Mouse (Mus musculus) myocyte (in vitro differentiated cells): ENCODE results near the gene Gnl3. TPM values are rescaled to one million over a fixed set of nuclear protein-coding genes. Genes with fewer than 3 reads are reported as not detected.

Experiments
- H3K27me3 ChIP-seq: one replicate; pipeline ENCODE4 v1.6.1; 2011; ENCODE audit not compliant: control insufficient read depth, insufficient read depth, insufficient read length
- H3K36me3 ChIP-seq: one replicate; pipeline ENCODE4 v1.6.1; 2011; ENCODE audit not compliant: control insufficient read depth, insufficient read depth
- H3K4me2 ChIP-seq: one replicate; pipeline ENCODE4 v1.6.1; 2011; ENCODE audit warnings: low read depth, control low read depth
- H3K4me3 ChIP-seq: one replicate; pipeline ENCODE4 v1.5.1; 2011; ENCODE audit warnings: mild to moderate bottlenecking, control low read depth, moderate library complexity
- H3K79me2 ChIP-seq: one replicate; pipeline ENCODE4 v1.6.1; 2011; ENCODE audit not compliant: control insufficient read depth, insufficient read depth
- H3ac ChIP-seq: one replicate; pipeline ENCODE4 v1.6.1; 2011; ENCODE audit not compliant: control insufficient read depth, insufficient read length
- CEBPB ChIP-seq: IDR thresholded peaks from 2 replicates; pipeline ENCODE4 v1.6.1; 2011; ENCODE audit warnings: mild to moderate bottlenecking, moderate library complexity; ENCODE audit not compliant: poor library complexity, insufficient read depth, severe bottlenecking
- E2F4 ChIP-seq: IDR thresholded peaks from one replicate; pipeline ENCODE4 v1.6.1; 2011; ENCODE audit warnings: mild to moderate bottlenecking, control low read depth, moderate library complexity; ENCODE audit not compliant: insufficient read depth
- MAX ChIP-seq: IDR thresholded peaks from one replicate; pipeline ENCODE4 v1.6.1; 2011; ENCODE audit warnings: low read depth, mild to moderate bottlenecking, control low read depth
- MYOD1 ChIP-seq, 3 experiments: IDR thresholded peaks; one replicate each; pipeline ENCODE4 v1.6.1; 2011; ENCODE audit warnings: control low read depth in 2 of 3, low read depth in 2 of 3, mild to moderate bottlenecking in 2 of 3, moderate library complexity in 1 of 3; ENCODE audit not compliant: insufficient read length in 2 of 3, control insufficient read depth in 1 of 3
- MYOG ChIP-seq, 3 experiments: IDR thresholded peaks; one replicate each; pipeline ENCODE4 v1.6.1; 2011; ENCODE audit warnings: control low read depth in 2 of 3, low read depth in 2 of 3, mild to moderate bottlenecking in 2 of 3; ENCODE audit not compliant: insufficient read length in 2 of 3, control insufficient read depth in 1 of 3, insufficient read depth in 1 of 3
- POLR2A ChIP-seq: IDR thresholded peaks from one replicate; pipeline ENCODE4 v1.6.1; 2011; ENCODE audit warnings: low read depth, mild to moderate bottlenecking, control low read depth, moderate library complexity; ENCODE audit not compliant: insufficient read length
- POLR2AphosphoS2 ChIP-seq: IDR thresholded peaks from one replicate; pipeline ENCODE4 v1.6.1; 2011; ENCODE audit warnings: low read depth, control low read depth; ENCODE audit not compliant: insufficient read length
- REST ChIP-seq: IDR thresholded peaks from one replicate; pipeline ENCODE4 v1.6.1; 2011; ENCODE audit warnings: mild to moderate bottlenecking, control low read depth, moderate library complexity; ENCODE audit not compliant: insufficient read depth, insufficient read length
- SRF ChIP-seq: IDR thresholded peaks from one replicate; pipeline ENCODE4 v1.6.1; 2011; ENCODE audit warnings: low read depth; ENCODE audit not compliant: control insufficient read depth, insufficient read length
- TCF12 ChIP-seq: IDR thresholded peaks from one replicate; pipeline ENCODE4 v1.6.1; 2011; ENCODE audit warnings: mild to moderate bottlenecking, control low read depth; ENCODE audit not compliant: poor library complexity, insufficient read depth, severe bottlenecking
- TCF3 ChIP-seq: IDR thresholded peaks from one replicate; pipeline ENCODE4 v1.6.1; 2011; ENCODE audit warnings: low read depth, control low read depth; ENCODE audit not compliant: insufficient read length
- USF1 ChIP-seq: IDR thresholded peaks from one replicate; pipeline ENCODE4 v1.6.1; 2011; ENCODE audit warnings: low read depth, mild to moderate bottlenecking, control low read depth, moderate library complexity
- polyA plus RNA-seq: library from polyadenylated mRNA; unstranded; fragments of >200 nt; fragmentation: generic; extraction: Trizol; gene quantifications from one replicate; pipeline ENCODE4 v1.2.1, GENCODE M21; 2012; ENCODE audit warnings: missing spikeins

The Gnl3 gene
- polyA plus RNA-seq, 1 experiment, result 37.9 TPM

DNA sequence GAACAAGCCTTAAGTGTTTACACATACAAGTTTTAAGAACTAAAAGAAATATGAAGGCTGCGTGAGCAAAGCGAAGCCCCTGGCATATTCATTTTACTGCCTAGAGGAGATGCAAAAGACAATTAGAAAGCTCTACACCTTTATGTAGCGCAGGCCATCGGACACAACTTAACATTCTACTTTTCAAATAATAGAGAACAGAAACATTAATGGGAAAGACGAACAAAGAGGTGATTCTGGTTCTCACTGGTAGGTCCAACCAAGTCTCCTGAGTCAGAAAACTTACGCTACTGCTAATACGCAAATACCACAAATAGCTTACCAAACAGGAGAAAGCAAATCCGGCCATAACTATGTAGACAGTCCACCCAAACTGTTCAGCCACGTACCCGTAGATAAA is 18.6 kb downstream of the Gnl3 start:
- Histone ChIP-seq H3K27me3 (no peaks in the 10 kb centered on the region), H3K4me3 (peak overlapping the region; percentile 85)
- TF ChIP-seq E2F4, result no peak
- TF ChIP-seq SRF, result no peak
- TF ChIP-seq POLR2AphosphoS2, result no peak
- TF ChIP-seq TCF12, result no peak
- TF ChIP-seq REST, result no peak
- TF ChIP-seq MYOD1 (IDR thresholded peaks at IDR 0.05; ENCODE audit: control insufficient read depth in 1 of 3, insufficient read length in 2 of 3, low read depth in 2 of 3), result no peak
- no peak for TF ChIP-seq MYOG (IDR thresholded peaks at IDR 0.05; ENCODE audit: control insufficient read depth in 1 of 3, insufficient read depth in 1 of 3, insufficient read length in 2 of 3, low read depth in 2 of 3)
- TF ChIP-seq USF1, result no peak
- no peak for TF ChIP-seq CEBPB
- TF ChIP-seq MAX, result no peak
- TF ChIP-seq POLR2A, result no peak
- no peak for TF ChIP-seq TCF3

DNA sequence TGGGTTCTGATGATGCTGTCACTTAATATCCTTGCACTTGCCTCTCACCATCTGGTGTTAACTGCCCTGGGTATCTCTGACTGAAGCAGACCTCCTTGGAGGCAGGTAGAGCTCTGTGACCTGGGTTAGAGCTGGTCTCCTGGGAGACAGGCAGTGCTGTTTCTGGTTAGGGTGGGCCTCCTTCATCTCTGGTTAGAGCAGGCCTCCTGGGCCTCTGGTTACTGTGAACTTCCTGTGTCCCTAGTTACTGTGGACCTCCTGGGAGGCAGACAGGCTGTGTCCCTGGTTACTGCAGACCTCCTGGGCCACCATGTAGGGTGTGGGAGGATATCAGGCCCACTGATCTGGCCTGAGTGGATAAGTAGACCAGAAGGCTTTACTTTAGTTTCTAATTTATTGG is 22.5 kb downstream of the Gnl3 start:
- TF ChIP-seq SRF (no peak), MAX (no peak), REST (no peak), MYOD1 (IDR thresholded peaks at IDR 0.05; ENCODE audit: control insufficient read depth in 1 of 3, insufficient read length in 2 of 3, low read depth in 2 of 3) (no peak), E2F4 (no peak), USF1 (no peak), MYOG (IDR thresholded peaks at IDR 0.05; ENCODE audit: control insufficient read depth in 1 of 3, insufficient read depth in 1 of 3, insufficient read length in 2 of 3, low read depth in 2 of 3) (no peak), POLR2A (no peak), TCF12 (no peak), TCF3 (no peak), CEBPB (no peak)

More for the DNA sequence above, 18.6 kb downstream of the Gnl3 start:
- Histone ChIP-seq H3K4me2 (peak overlapping the region; percentile 88), H3ac (peak overlapping the region; percentile 72), H3K79me2 (peaks cover 19% of the 10 kb centered on the region), H3K36me3 (peaks cover 8% of the 10 kb centered on the region)

GRCm38 (mm10) chr14:30976222-30976621 is 42.7 kb downstream of the Gnl3 start:
- Histone ChIP-seq H3K79me2 (no peaks in the 10 kb centered on the region), H3ac (no peak overlapping the region), H3K27me3 (no peaks in the 10 kb centered on the region), H3K36me3 (no peaks in the 10 kb centered on the region), H3K4me2 (no peak overlapping the region), H3K4me3 (no peak overlapping the region)
- TF ChIP-seq MYOD1 (IDR thresholded peaks at IDR 0.05; ENCODE audit: control insufficient read depth in 1 of 3, insufficient read length in 2 of 3, low read depth in 2 of 3), result no peak
- no peak for TF ChIP-seq POLR2AphosphoS2
- no peak for TF ChIP-seq TCF12
- no peak for TF ChIP-seq SRF
- no peak for TF ChIP-seq MAX
- no peak for TF ChIP-seq TCF3
- no peak for TF ChIP-seq REST
- no peak for TF ChIP-seq E2F4
- TF ChIP-seq USF1, result no peak
- TF ChIP-seq CEBPB, result no peak
- no peak for TF ChIP-seq POLR2A
- no peak for TF ChIP-seq MYOG (IDR thresholded peaks at IDR 0.05; ENCODE audit: control insufficient read depth in 1 of 3, insufficient read depth in 1 of 3, insufficient read length in 2 of 3, low read depth in 2 of 3)

More for the DNA sequence above, 22.5 kb downstream of the Gnl3 start:
- no peak overlapping the region for H3ac ChIP-seq
- H3K27me3 ChIP-seq, result no peaks in the 10 kb centered on the region
- H3K36me3 ChIP-seq, result peaks cover 8% of the 10 kb centered on the region
- no peak overlapping the region for H3K4me3 ChIP-seq
- H3K4me2 ChIP-seq, result no peak overlapping the region
- H3K79me2 ChIP-seq, result peaks cover 19% of the 10 kb centered on the region

- H3K4me3 ChIP-seq, result no peak overlapping the region
- no peaks in the 10 kb centered on the region for H3K27me3 ChIP-seq
- no peak for TF ChIP-seq MAX
- H3ac ChIP-seq, result no peak overlapping the region
- H3K4me2 ChIP-seq, result peak overlapping the region; percentile 55
- H3K79me2 ChIP-seq, result no peaks in the 10 kb centered on the region
- no peaks in the 10 kb centered on the region for H3K36me3 ChIP-seq
Measured at GRCm38 (mm10) chr14:30974204-30974603, 44.7 kb downstream of the Gnl3 start.

Other genes with a start within 250 kb of the Gnl3 start
- 9.1 TPM for gene Tmem110, start 193.6 kb downstream of the Gnl3 start, polyA plus RNA-seq
- 143 TPM for gene Mustn1, start 140.0 kb downstream of the Gnl3 start, polyA plus RNA-seq
- gene Itih4, start 132.7 kb downstream of the Gnl3 start, polyA plus RNA-seq, result 0.06 TPM
- 0.04 TPM for gene Itih3, start 95.4 kb downstream of the Gnl3 start, polyA plus RNA-seq
- gene Itih1, start 75.9 kb downstream of the Gnl3 start, polyA plus RNA-seq, result 0.02 TPM
- gene Nek4, start 67.8 kb downstream of the Gnl3 start, polyA plus RNA-seq, result 2.8 TPM
- 23.1 TPM for gene Glt8d1, start 17.8 kb downstream of the Gnl3 start, polyA plus RNA-seq
- 332 TPM for gene Spcs1, start 17.5 kb downstream of the Gnl3 start, polyA plus RNA-seq
- 14.1 TPM for gene Pbrm1, start within 50 bp of the Gnl3 start, polyA plus RNA-seq
- gene Smim4, start 109.8 kb upstream of the Gnl3 start, polyA plus RNA-seq, result 91.4 TPM
- 243 TPM for gene Nt5dc2, start 111.9 kb upstream of the Gnl3 start, polyA plus RNA-seq
- 0.46 TPM for gene Stab1, start 149.5 kb upstream of the Gnl3 start, polyA plus RNA-seq
- gene Tnnc1, start 189.2 kb upstream of the Gnl3 start, polyA plus RNA-seq, result 7,028 TPM
- gene Nisch, start 197.8 kb upstream of the Gnl3 start, polyA plus RNA-seq, result 266 TPM
- 1.8 TPM for gene Sema3g, start 198.7 kb upstream of the Gnl3 start, polyA plus RNA-seq
- gene Phf7, start 232.2 kb upstream of the Gnl3 start, polyA plus RNA-seq, result 5.4 TPM
- gene Bap1, start 232.3 kb upstream of the Gnl3 start, polyA plus RNA-seq, result 42.6 TPM